ENCODE assay signal across 8 mouse cellular contexts in genomic region chr19:7182273-7182949, GRCm38 (mm10). TPM values are rescaled to one million over a fixed set of nuclear protein-coding genes. Genes with fewer than 3 reads are reported as not detected.
DNase-seq lines count a peak whose midpoint lies in the region; ATAC-seq lines count a peak whose summit lies in the region.

No protein-coding gene starts in this region.

- DNase-seq in ES-CJ7 (ENCODE audit: low read depth, low spot score) = peak; percentile 72
- DNase-seq in brain, adult 2 months (ENCODE audit: low read depth, low spot score) = peak; percentile 64
- DNase-seq in intestine, embryonic 14.5 days (ENCODE audit: low spot score) = peak; percentile 63
- peak; percentile 78 to 86 for DNase-seq in layer of hippocampus, postnatal 36 days
- no peak for DNase-seq in spleen, postnatal 14 days (ENCODE audit: low spot score in 2 of 2)

- H3K27me3 ChIP-seq in forebrain, embryonic 16.5 days (replicated peaks; ENCODE audit: control insufficient read depth, insufficient read depth, low read length) = no peaks in the 10 kb centered on the region; the same call in 1 of the 2 replicates
- H3K27me3 ChIP-seq in intestine, embryonic 14.5 days (replicated peaks; ENCODE audit: control insufficient read depth, insufficient read depth, low read length) = no peaks in the 10 kb centered on the region
- H3K27me3 ChIP-seq in stomach, embryonic 14.5 days (ENCODE audit: control insufficient read depth, insufficient read depth, low read length) = no peaks in the 10 kb centered on the region

- 3% methylated on average over 23 of the region's 23 CpGs for WGBS in forebrain, embryonic 16.5 days
- 12% methylated on average over 23 of the region's 23 CpGs for WGBS in intestine, embryonic 14.5 days
- WGBS in stomach, embryonic 14.5 days = 8% methylated on average over 23 of the region's 23 CpGs

- peak overlapping the region; percentile 47 for H3K9ac ChIP-seq in forebrain, embryonic 16.5 days (replicated peaks; ENCODE audit: low read depth, low read length)
- H3K9ac ChIP-seq in intestine, embryonic 14.5 days (ENCODE audit: low read length) = no peak overlapping the region
- no peak overlapping the region for H3K9ac ChIP-seq in stomach, embryonic 14.5 days (replicated peaks; ENCODE audit: low read depth, low read length)

- 0 out of 2 replicates have a peak overlapping the region, but pooled peaks have one; percentile 15 for H3K27ac ChIP-seq in forebrain, embryonic 16.5 days (ENCODE audit: low read length)
- H3K27ac ChIP-seq in intestine, embryonic 14.5 days (ENCODE audit: low read depth) = no peak overlapping the region
- H3K27ac ChIP-seq in stomach, embryonic 14.5 days (ENCODE audit: low read length) = no peak overlapping the region

- H3K4me3 ChIP-seq in forebrain, embryonic 16.5 days (replicated peaks; ENCODE audit: low read length) = no peak overlapping the region
- no peak overlapping the region for H3K4me3 ChIP-seq in intestine, embryonic 14.5 days (ENCODE audit: low read depth, low read length)
- H3K4me3 ChIP-seq in stomach, embryonic 14.5 days (ENCODE audit: low read depth, low read length) = peak overlapping the region; percentile 13; the same call in 1 of the 2 replicates

- peaks cover 47% of the 10 kb centered on the region for H3K4me1 ChIP-seq in forebrain, embryonic 16.5 days (replicated peaks; ENCODE audit: control insufficient read depth, insufficient read depth, low read length)
- peaks cover 22% of the 10 kb centered on the region for H3K4me1 ChIP-seq in intestine, embryonic 14.5 days (replicated peaks; ENCODE audit: control insufficient read depth, insufficient read depth, low read length)
- peaks cover 29% of the 10 kb centered on the region for H3K4me1 ChIP-seq in stomach, embryonic 14.5 days (ENCODE audit: control insufficient read depth, insufficient read depth, low read length)

- peak overlapping the region; percentile 38 for H3K4me2 ChIP-seq in forebrain, embryonic 16.5 days (ENCODE audit: low read length)
- H3K4me2 ChIP-seq in intestine, embryonic 14.5 days (ENCODE audit: low read length) = peak overlapping the region; percentile 32
- H3K4me2 ChIP-seq in stomach, embryonic 14.5 days (replicated peaks; ENCODE audit: low read depth, low read length) = peak overlapping the region; percentile 32

- peak; percentile 81 for ATAC-seq in forebrain, embryonic 16.5 days
- ATAC-seq in intestine, embryonic 14.5 days (replicated peaks; ENCODE audit: low FRiP score, low TSS enrichment, low read depth) = peak; percentile 43; the same call in 1 of the 2 replicates
- peak; percentile 87 for ATAC-seq in megakaryocyte, adult 5-6 weeks (ENCODE audit: poor library complexity, severe bottlenecking)
- peak; percentile 65 for ATAC-seq in stomach, embryonic 14.5 days (ENCODE audit: insufficient number of reproducible peaks, insufficient read depth, low FRiP score, low read depth)

- H3K9me3 ChIP-seq in forebrain, embryonic 16.5 days (ENCODE audit: control insufficient read depth, low read length) = no peaks in the 10 kb centered on the region
- H3K9me3 ChIP-seq in intestine, embryonic 14.5 days (ENCODE audit: control insufficient read depth, low read length) = no peaks in the 10 kb centered on the region
- no peaks in the 10 kb centered on the region for H3K9me3 ChIP-seq in stomach, embryonic 14.5 days (ENCODE audit: control insufficient read depth, low read depth, low read length)

- no peaks in the 10 kb centered on the region for H3K36me3 ChIP-seq in forebrain, embryonic 16.5 days (ENCODE audit: control insufficient read depth, insufficient read depth)
- H3K36me3 ChIP-seq in intestine, embryonic 14.5 days (ENCODE audit: control insufficient read depth, insufficient read depth, low read length) = no peaks in the 10 kb centered on the region
- H3K36me3 ChIP-seq in stomach, embryonic 14.5 days (ENCODE audit: control insufficient read depth, insufficient read depth, low read length) = no peaks in the 10 kb centered on the region

RNA-seq across cellular contexts. Expression of gene Otub1, which starts 23.7 kb away (rescaled TPM):
- polyA plus RNA-seq in forebrain, embryonic 16.5 days (2015; fragmentation: Nextera tagmentation; extraction: Ambion mirVana) = 223 and 235 TPM in 2 replicates
- polyA plus RNA-seq in intestine, embryonic 14.5 days (2014; fragmentation: Nextera tagmentation; extraction: Ambion mirVana) = 205 and 224 TPM in 2 replicates
- total RNA-seq in layer of hippocampus, postnatal 36 days (2021) = 100 to 1,000 TPM; 282 to 286 TPM
- 33.6 and 40.7 TPM in 2 replicates for total RNA-seq in megakaryocyte, adult 5-6 weeks (2015)
- total RNA-seq in megakaryocyte, adult 5-6 weeks (2017) = 76.2 and 81.8 TPM in 2 replicates
- polyA plus RNA-seq in stomach, embryonic 14.5 days (2014; fragmentation: Nextera tagmentation; extraction: Ambion mirVana) = 222 and 238 TPM in 2 replicates

RNA-seq across cellular contexts. Expression of gene Cox8a, which starts 35.0 kb away (rescaled TPM):
- 602 and 609 TPM in 2 replicates for polyA plus RNA-seq in forebrain, embryonic 16.5 days (2015; fragmentation: Nextera tagmentation; extraction: Ambion mirVana)
- polyA plus RNA-seq in intestine, embryonic 14.5 days (2014; fragmentation: Nextera tagmentation; extraction: Ambion mirVana) = 1,241 and 1,347 TPM in 2 replicates
- total RNA-seq in layer of hippocampus, postnatal 36 days (2021) = 1,000 to 10,000 TPM; 1,005 to 1,018 TPM
- total RNA-seq in megakaryocyte, adult 5-6 weeks (2015) = 493 and 496 TPM in 2 replicates
- total RNA-seq in megakaryocyte, adult 5-6 weeks (2017) = 661 and 699 TPM in 2 replicates
- polyA plus RNA-seq in stomach, embryonic 14.5 days (2014; fragmentation: Nextera tagmentation; extraction: Ambion mirVana) = 1,044 and 1,144 TPM in 2 replicates

RNA-seq across cellular contexts. Expression of gene Naa40, which starts 58.6 kb away (rescaled TPM):
- 67.3 and 74.7 TPM in 2 replicates for polyA plus RNA-seq in forebrain, embryonic 16.5 days (2015; fragmentation: Nextera tagmentation; extraction: Ambion mirVana)
- 67.4 and 73.0 TPM in 2 replicates for polyA plus RNA-seq in intestine, embryonic 14.5 days (2014; fragmentation: Nextera tagmentation; extraction: Ambion mirVana)
- total RNA-seq in layer of hippocampus, postnatal 36 days (2021) = 10 to 100 TPM; 31.6 to 38.6 TPM
- 31.2 and 31.9 TPM in 2 replicates for total RNA-seq in megakaryocyte, adult 5-6 weeks (2015)
- total RNA-seq in megakaryocyte, adult 5-6 weeks (2017) = 31.9 and 33.2 TPM in 2 replicates
- 59.4 and 59.6 TPM in 2 replicates for polyA plus RNA-seq in stomach, embryonic 14.5 days (2014; fragmentation: Nextera tagmentation; extraction: Ambion mirVana)

Comparison
In these comparisons a context has a peak if more than half of its experiments do, and no peak if none do; other contexts are left out.
1. DNase-seq: peak in ES-CJ7 (single experiment), brain, adult 2 months (single experiment), intestine, embryonic 14.5 days (single experiment) and layer of hippocampus, postnatal 36 days (2 of 2); none in spleen, postnatal 14 days (0 of 2).
2. Peak in every context shown above with its lines, with median percentiles within 50 percentile points of each other: ATAC-seq and H3K4me2 ChIP-seq.